Mouse (Mus musculus): ENCODE results near the gene Slbp. TPM values are rescaled to one million over a fixed set of nuclear protein-coding genes. Genes with fewer than 3 reads are reported as not detected.

Slbp gene
- polyA plus RNA-seq, 1 experiment from 2014 or later: 255 TPM

DNA sequence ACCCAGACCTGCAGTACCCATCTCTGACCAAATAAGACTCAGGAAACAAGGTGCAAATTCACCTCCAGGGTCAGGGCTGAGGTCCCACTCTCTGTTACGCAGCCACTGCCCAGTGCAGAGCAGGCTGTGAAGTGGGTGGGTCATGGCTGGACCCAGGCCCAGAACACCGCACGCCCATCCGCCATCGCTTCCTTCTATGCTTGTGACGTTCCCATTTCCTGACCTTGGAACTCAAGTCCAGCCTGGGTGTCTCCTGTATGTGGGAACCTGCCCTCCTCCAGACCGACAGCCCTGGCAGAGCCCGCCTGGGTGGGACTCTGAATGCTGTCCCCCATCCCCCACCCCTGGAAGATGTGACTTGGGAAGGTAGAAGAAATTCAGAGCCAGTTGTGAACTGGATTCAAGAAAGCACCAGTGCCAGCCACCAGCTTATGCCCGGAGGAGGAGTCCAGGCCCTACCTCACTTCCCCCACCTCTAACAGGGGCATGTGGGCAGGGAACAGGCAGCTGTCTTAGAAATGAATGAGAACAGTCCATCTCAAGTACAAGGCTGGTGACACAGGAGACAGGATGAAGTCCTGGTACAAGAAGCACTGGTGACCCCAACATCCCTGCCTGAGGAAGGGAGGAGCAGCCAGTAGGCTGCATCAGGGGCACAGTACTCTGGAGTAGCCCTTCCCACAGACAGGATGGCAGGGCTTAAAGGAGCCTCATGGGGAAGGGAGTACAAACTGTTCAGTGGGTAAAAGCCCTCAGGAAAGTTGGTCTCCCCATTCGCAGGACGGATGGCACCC is 37.7 kb upstream of the Slbp start:
- WGBS: 75% methylated on average over 11 of the region's 11 CpGs
- H3K9me3 ChIP-seq: no peaks in the 10 kb centered on the region
- peak overlapping the region; percentile 86 for H3K27ac ChIP-seq
- H3K36me3 ChIP-seq: no peaks in the 10 kb centered on the region
- peak overlapping the region; percentile 35 for H3K4me3 ChIP-seq
- H3K27me3 ChIP-seq (ENCODE audit: insufficient read depth, poor library complexity, severe bottlenecking): peaks cover 99% of the 10 kb centered on the region
- peaks cover 65% of the 10 kb centered on the region for H3K4me1 ChIP-seq (replicated peaks)
- DNase-seq (ENCODE audit: low spot score): no peak

DNA sequence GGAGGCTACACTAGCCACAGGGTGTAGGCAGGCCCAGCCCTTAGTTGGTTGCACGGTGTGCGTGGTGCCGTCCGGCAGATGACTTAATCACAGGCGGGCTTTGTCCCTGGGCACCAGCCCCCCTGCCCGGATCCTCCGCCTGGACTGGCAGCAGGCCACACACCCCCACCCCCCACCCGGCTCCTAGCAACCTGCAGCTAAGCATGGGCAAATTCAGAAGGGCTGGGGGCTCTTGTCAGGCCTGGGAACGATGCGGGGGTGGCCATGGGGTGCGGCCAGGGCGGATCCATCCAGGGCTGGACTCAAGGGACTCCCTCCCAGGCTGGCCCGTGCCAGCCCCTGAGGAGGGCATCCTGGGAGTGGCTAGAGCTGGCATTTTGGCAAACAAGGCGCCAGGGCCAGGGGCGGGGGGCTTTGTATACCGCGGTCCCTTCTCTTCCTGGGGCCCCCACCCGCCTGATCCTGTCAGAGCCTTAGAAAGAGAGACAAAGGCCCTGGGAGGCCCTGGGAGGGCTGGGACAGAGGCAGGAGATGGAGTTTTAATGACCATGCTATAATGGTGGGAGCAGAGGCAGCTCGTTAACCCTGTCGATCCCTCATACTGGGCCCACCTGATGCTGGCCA is 37.0 kb upstream of the Slbp start:
- H3K27ac ChIP-seq: peak overlapping the region; percentile 86
- H3K9me3 ChIP-seq: no peaks in the 10 kb centered on the region
- DNase-seq (ENCODE audit: low spot score): peak; percentile 78
- H3K4me1 ChIP-seq (replicated peaks): peaks cover 65% of the 10 kb centered on the region
- peaks cover 99% of the 10 kb centered on the region for H3K27me3 ChIP-seq (ENCODE audit: insufficient read depth, poor library complexity, severe bottlenecking)
- H3K36me3 ChIP-seq: no peaks in the 10 kb centered on the region
- WGBS: 23% methylated on average over 20 of the region's 20 CpGs
- H3K4me3 ChIP-seq: peak overlapping the region; percentile 35

- Histone ChIP-seq H3K27ac (peak overlapping the region; percentile 86), H3K4me1 (replicated peaks) (peaks cover 66% of the 10 kb centered on the region), H3K27me3 (ENCODE audit: insufficient read depth, poor library complexity, severe bottlenecking) (peaks cover 92% of the 10 kb centered on the region), H3K9me3 (no peaks in the 10 kb centered on the region), H3K4me3 (peak overlapping the region; percentile 35; the same call in 1 of the 2 replicates), H3K36me3 (no peaks in the 10 kb centered on the region)
- DNase-seq (ENCODE audit: low spot score): no peak
- WGBS: 51% methylated on average over 14 of the region's 14 CpGs
Measured at GRCm38 (mm10) chr5:33688278-33689220, 36.2 kb upstream of the Slbp start.

DNA sequence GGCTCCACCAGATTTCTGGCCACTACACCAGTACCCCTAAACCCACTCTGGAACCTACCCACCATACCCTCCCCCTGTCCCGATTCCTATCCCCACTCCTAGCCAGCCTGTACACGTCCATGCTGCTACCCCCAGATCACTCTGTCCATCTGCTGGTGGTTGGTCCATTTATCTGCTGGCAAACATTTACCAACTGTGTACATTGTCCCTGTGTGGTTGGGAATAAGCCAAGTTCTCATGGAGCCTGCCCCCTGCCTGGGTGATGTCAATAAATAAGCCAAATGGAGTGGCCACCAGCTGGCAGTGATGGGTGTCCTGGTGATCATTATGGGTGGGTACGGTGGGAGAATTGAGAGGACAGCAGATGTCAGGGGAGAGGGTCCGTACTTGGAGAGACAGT is 34.8 kb upstream of the Slbp start:
- no peak for DNase-seq (ENCODE audit: low spot score)
- Histone ChIP-seq H3K4me3 (no peak overlapping the region), H3K27ac (no peak overlapping the region), H3K27me3 (ENCODE audit: insufficient read depth, poor library complexity, severe bottlenecking) (peaks cover 86% of the 10 kb centered on the region), H3K36me3 (no peaks in the 10 kb centered on the region), H3K4me1 (replicated peaks) (peaks cover 53% of the 10 kb centered on the region), H3K9me3 (no peaks in the 10 kb centered on the region)
- WGBS: 89% methylated on average over 4 of the region's 4 CpGs

DNA sequence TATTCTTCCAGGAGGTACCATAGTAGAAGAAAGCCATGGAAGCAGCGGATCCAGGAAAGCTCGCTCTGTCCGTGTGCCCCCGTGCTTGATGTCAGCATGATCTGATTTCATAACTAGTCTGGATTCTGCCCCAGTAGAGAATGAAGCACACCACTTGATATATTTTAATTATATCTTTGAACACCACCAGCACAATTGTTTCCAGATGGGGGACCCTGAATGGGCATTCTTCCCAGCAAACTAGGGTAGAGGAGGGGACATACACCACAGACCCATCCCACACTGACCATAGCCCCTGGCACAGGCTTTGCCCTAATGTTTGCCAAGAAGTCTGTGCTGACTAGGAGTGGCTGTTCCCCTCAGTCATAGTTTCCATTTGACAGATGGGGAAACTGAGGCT is 32.6 kb upstream of the Slbp start:
- H3K9me3 ChIP-seq: no peaks in the 10 kb centered on the region
- no peak overlapping the region for H3K4me3 ChIP-seq
- no peaks in the 10 kb centered on the region for H3K36me3 ChIP-seq
- DNase-seq (ENCODE audit: low spot score): no peak
- 87% methylated on average over 4 of the region's 4 CpGs for WGBS
- 0 out of 2 replicates have a peak overlapping the region, but pooled peaks have one; percentile 20 for H3K27ac ChIP-seq
- peaks cover 46% of the 10 kb centered on the region for H3K4me1 ChIP-seq (replicated peaks)
- peaks cover 72% of the 10 kb centered on the region for H3K27me3 ChIP-seq (ENCODE audit: insufficient read depth, poor library complexity, severe bottlenecking)

- Histone ChIP-seq H3K4me3 (no peak overlapping the region), H3K9me3 (no peaks in the 10 kb centered on the region), H3K4me1 (replicated peaks) (peaks cover 38% of the 10 kb centered on the region), H3K27me3 (ENCODE audit: insufficient read depth, poor library complexity, severe bottlenecking) (peaks cover 63% of the 10 kb centered on the region), H3K36me3 (no peaks in the 10 kb centered on the region), H3K27ac (0 out of 2 replicates have a peak overlapping the region, but pooled peaks have one; percentile 20)
- 48% methylated on average over 7 of the region's 7 CpGs for WGBS
- DNase-seq (ENCODE audit: low spot score): peak; percentile 64
Measured at GRCm38 (mm10) chr5:33683897-33684652, 31.7 kb upstream of the Slbp start.

DNA sequence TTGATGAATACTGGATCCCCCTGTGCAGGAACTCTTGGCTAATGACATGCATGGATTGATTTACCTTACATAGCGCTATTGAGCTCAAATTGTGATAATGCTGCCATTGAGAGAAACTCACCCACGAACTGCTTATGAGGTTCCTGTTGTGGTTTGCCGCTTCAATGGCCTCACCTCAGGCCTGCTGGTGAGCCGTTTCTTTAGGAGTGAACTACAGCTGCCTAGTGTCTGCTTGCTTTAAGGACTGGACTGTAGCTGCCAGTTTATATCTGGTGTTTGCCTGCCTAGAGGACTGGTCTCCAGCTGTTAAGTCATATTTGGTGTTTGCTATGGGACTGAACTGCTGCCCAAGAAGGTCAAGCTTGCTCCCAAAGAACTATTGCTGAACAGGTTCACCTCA is 30.6 kb upstream of the Slbp start:
- Histone ChIP-seq H3K9me3 (no peaks in the 10 kb centered on the region), H3K36me3 (no peaks in the 10 kb centered on the region), H3K4me3 (no peak overlapping the region), H3K27ac (no peak overlapping the region), H3K4me1 (replicated peaks) (peaks cover 26% of the 10 kb centered on the region), H3K27me3 (ENCODE audit: insufficient read depth, poor library complexity, severe bottlenecking) (peaks cover 52% of the 10 kb centered on the region)
- DNase-seq (ENCODE audit: low spot score): no peak
- WGBS: 79% methylated on average over 4 of the region's 4 CpGs

DNA sequence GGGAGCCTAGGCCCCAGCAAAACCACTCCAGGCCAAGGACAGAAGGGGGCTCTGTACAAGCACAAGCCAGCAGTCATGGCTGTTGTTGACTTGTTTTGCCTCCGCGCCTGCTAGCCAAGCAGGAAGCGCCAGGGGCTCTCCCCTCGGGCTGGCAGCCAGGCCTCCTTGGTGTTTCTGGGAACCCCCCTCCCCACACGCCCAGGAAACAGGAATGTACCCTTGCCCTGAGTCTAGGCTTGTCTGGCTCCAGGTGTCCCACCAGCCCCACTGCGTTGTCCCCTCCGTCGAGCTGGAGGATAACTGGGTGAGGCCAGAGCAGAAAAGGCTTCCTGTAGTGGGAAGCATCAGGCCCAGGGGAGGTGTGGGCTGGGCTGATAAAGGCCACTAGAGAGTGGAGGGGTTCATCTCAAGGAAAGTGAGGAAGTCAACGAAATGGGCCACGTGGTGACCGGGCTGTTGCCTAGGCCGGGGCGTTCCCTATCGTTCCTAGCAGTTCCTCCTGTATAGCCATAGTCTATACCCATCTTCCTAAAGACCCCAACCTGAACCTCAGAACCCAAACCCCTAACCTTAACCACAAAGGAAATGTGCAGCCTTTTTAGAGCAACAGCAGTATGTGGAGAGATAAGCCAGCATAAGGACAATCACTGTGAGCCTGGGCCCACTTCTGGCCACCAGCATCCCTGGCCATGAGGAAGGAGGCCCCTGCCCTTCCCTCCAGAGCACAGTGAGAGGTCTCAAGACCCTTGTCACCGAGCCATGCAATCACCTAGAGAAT is 29.4 kb upstream of the Slbp start:
- 82% methylated on average over 15 of the region's 15 CpGs for WGBS
- Histone ChIP-seq H3K27me3 (ENCODE audit: insufficient read depth, poor library complexity, severe bottlenecking) (peaks cover 40% of the 10 kb centered on the region), H3K9me3 (no peaks in the 10 kb centered on the region), H3K27ac (peak overlapping the region; percentile 59), H3K4me1 (replicated peaks) (peaks cover 24% of the 10 kb centered on the region), H3K4me3 (no peak overlapping the region), H3K36me3 (no peaks in the 10 kb centered on the region)
- DNase-seq (ENCODE audit: low spot score): no peak

GRCm38 (mm10) chr5:33681044-33681443 is 28.7 kb upstream of the Slbp start:
- no peak overlapping the region for H3K27ac ChIP-seq
- peaks cover 33% of the 10 kb centered on the region for H3K27me3 ChIP-seq (ENCODE audit: insufficient read depth, poor library complexity, severe bottlenecking)
- WGBS: 56% methylated on average over 3 of the region's 3 CpGs
- no peak overlapping the region for H3K4me3 ChIP-seq
- no peaks in the 10 kb centered on the region for H3K9me3 ChIP-seq
- H3K4me1 ChIP-seq (replicated peaks): peaks cover 24% of the 10 kb centered on the region
- DNase-seq (ENCODE audit: low spot score): no peak
- H3K36me3 ChIP-seq: no peaks in the 10 kb centered on the region

DNA sequence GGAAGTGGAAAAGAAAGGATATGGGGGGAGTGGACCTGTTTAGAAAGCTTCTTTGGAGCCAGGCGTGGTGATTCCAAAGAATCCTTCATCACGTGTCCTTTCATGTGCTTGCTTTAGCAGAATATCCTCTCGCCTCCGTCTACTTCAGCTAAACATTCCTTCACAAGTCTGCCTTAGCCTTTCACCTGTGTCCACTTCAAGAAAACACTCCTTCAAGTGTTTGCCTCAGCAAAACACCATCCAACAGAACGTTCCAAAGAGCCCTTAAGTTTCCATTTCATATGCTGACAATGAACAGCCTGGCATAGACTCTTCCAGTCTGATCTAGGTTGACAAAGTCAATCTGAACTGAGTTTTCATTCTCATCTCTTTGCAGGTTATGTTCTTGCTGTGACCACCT is 25.9 kb upstream of the Slbp start:
- Histone ChIP-seq H3K9me3 (no peaks in the 10 kb centered on the region), H3K4me1 (replicated peaks) (peaks cover 17% of the 10 kb centered on the region), H3K27ac (no peak overlapping the region), H3K4me3 (no peak overlapping the region), H3K36me3 (peaks cover 8% of the 10 kb centered on the region), H3K27me3 (ENCODE audit: insufficient read depth, poor library complexity, severe bottlenecking) (peaks cover 15% of the 10 kb centered on the region; the same call in 1 of the 2 replicates)
- WGBS: 86% methylated on average over 5 of the region's 5 CpGs
- no peak for DNase-seq (ENCODE audit: low spot score)

DNA sequence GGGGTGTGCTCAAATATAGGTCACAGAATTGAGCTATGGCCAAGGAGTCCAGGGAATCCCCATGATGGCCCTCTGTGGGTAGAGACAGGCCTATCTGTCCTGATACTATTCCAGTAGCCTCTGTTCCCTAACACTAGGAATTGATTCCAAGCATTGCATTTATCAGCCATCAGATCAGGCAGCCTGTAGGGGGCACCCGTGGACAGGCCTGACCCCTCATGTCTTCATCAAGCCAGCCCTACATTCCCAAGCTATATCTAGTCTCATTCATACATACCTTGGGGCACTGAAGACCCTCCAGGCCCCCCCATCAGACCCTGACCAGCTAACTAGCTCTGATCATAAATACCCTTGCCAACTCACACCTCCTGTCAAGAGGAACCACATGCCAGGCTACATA is 23.6 kb upstream of the Slbp start:
- Histone ChIP-seq H3K9me3 (no peaks in the 10 kb centered on the region), H3K4me3 (no peak overlapping the region), H3K4me1 (replicated peaks) (peaks cover 8% of the 10 kb centered on the region), H3K27ac (no peak overlapping the region), H3K36me3 (peaks cover 31% of the 10 kb centered on the region), H3K27me3 (ENCODE audit: insufficient read depth, poor library complexity, severe bottlenecking) (no peaks in the 10 kb centered on the region)
- DNase-seq (ENCODE audit: low spot score): peak; percentile 77
- WGBS: 9% methylated on average over 1 of the region's 1 CpGs
